Mouse (Mus musculus) C2C12 (cell line): ENCODE data around the gene Foxn3. TPM values are rescaled to one million over a fixed set of nuclear protein-coding genes. Genes with fewer than 3 reads are reported as not detected.

Source experiments
- H3K27me3 ChIP-seq: one replicate; pipeline ENCODE4 v1.6.1; 2011; ENCODE audit not compliant: control insufficient read depth, insufficient read depth, insufficient read length
- H3K36me3 ChIP-seq: one replicate; pipeline ENCODE4 v1.6.1; 2011; ENCODE audit not compliant: control insufficient read depth, insufficient read depth
- H3K4me3 ChIP-seq: one replicate; pipeline ENCODE4 v1.5.1; 2011; ENCODE audit warnings: mild to moderate bottlenecking, control low read depth; ENCODE audit not compliant: poor library complexity, insufficient read depth, severe bottlenecking
- H3K79me2 ChIP-seq: one replicate; pipeline ENCODE4 v1.6.1; 2011; ENCODE audit not compliant: control insufficient read depth, insufficient read depth
- H3K79me3 ChIP-seq: one replicate; pipeline ENCODE4 v1.6.1; 2011; ENCODE audit warnings: low read depth, control low read depth
- H3ac ChIP-seq: one replicate; pipeline ENCODE3; 2011; ENCODE audit warnings: low read depth; ENCODE audit not compliant: control insufficient read depth, insufficient read length
- CEBPB ChIP-seq: IDR thresholded peaks from one replicate; pipeline ENCODE4 v1.6.1; 2011; ENCODE audit warnings: low read depth, mild to moderate bottlenecking, control low read depth, moderate library complexity
- CTCF ChIP-seq: IDR thresholded peaks from one replicate; pipeline ENCODE4 v1.5.1; 2011; ENCODE audit not compliant: control insufficient read depth, insufficient read depth, insufficient read length
- FOSL1 ChIP-seq: IDR thresholded peaks from one replicate; pipeline ENCODE4 v1.8.0; 2011; ENCODE audit warnings: mild to moderate bottlenecking, low read length; ENCODE audit not compliant: poor library complexity, insufficient read depth, severe bottlenecking
- MAX ChIP-seq: IDR thresholded peaks from one replicate; pipeline ENCODE4 v1.6.1; 2011; ENCODE audit warnings: mild to moderate bottlenecking, control low read depth
- MYOD1 ChIP-seq: IDR thresholded peaks from one replicate; pipeline ENCODE4 v1.6.1; 2011; ENCODE audit warnings: low read depth; ENCODE audit not compliant: control insufficient read depth, insufficient read length
- MYOG ChIP-seq: IDR thresholded peaks from one replicate; pipeline ENCODE4 v1.6.1; 2011; ENCODE audit not compliant: control insufficient read depth, insufficient read length; ENCODE audit errors: extremely low read depth
- USF1 ChIP-seq: IDR thresholded peaks from one replicate; pipeline ENCODE4 v1.6.1; 2011; ENCODE audit warnings: low read depth, mild to moderate bottlenecking, control low read depth, moderate library complexity
- polyA plus RNA-seq: library from polyadenylated mRNA; unstranded; fragments of >200 nt; fragmentation: generic; extraction: Trizol; gene quantifications from one replicate; pipeline ENCODE4 v1.2.1, GENCODE M21; 2012; ENCODE audit warnings: missing spikeins

The Foxn3 gene
- polyA plus RNA-seq, 1 experiment = 4.2 TPM

DNA sequence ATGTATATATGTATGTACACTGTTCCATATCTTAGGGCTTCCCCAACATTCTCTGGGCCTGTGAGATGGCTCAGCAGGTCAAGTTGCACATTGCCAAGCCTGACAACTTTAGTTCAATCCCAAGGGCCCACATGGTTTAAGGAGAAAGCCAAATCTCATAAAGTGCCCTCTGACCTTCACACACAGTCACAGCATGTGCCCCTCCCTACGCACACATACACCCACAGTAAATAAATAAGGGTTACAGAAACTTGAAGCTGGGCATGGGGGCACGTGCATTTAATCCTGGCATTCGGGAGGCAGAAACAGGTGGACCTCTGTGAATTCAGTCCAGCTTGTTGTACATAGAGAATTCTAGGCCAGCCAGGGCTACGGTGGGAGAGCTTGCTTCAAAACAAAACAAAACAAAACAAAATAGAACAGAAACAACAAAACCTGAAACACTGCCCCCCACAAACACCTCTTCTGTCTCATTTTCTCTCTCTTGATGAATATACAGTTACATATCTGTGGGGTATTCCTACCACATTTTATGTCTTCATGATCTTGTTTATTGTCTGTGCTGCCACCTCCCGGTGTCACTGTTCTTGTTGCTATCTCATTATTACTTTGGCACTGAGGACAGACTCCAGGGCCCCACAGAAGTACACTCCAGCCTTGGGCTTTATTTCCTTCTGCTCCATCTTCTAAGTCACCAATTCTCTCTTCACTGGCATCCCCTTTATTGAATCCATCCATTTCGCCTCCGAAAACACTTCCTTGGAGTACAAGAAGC is 19.8 kb downstream of the Foxn3 start:
- Histone ChIP-seq H3K79me3 (no peaks in the 10 kb centered on the region), H3K4me3 (no peak overlapping the region), H3K36me3 (no peaks in the 10 kb centered on the region), H3ac (no peak overlapping the region), H3K79me2 (no peaks in the 10 kb centered on the region), H3K27me3 (no peaks in the 10 kb centered on the region)
- TF ChIP-seq FOSL1 (no peak), MAX (no peak), MYOD1 (no peak), MYOG (no peak), CEBPB (no peak), CTCF (no peak), USF1 (no peak)

DNA sequence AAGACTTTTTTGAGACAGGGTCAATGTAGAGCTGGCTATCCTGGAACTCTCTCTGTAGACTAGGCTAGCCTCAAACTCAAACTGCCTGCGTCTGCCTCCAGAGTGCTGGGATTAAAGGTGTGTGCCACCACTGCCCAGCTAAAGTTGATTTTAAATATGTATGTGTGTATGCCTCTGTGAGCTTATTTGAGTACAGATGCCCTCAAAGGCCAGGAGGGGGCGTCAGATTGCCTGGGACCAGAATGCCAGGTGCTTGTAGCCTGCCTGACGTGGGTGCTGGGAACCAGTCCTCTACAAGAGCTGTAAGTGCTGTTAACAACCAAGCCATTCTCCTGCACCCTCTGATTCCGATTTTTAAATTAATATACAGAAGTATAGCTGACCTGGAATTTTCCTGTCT is 23.2 kb downstream of the Foxn3 start:
- Histone ChIP-seq H3K79me3 (no peaks in the 10 kb centered on the region), H3ac (no peak overlapping the region), H3K36me3 (no peaks in the 10 kb centered on the region), H3K79me2 (no peaks in the 10 kb centered on the region), H3K4me3 (no peak overlapping the region), H3K27me3 (no peaks in the 10 kb centered on the region)
- no peak for TF ChIP-seq MYOD1
- TF ChIP-seq FOSL1 = no peak
- TF ChIP-seq MAX = no peak
- TF ChIP-seq MYOG = no peak
- no peak for TF ChIP-seq CEBPB
- TF ChIP-seq CTCF = no peak
- no peak for TF ChIP-seq USF1

DNA sequence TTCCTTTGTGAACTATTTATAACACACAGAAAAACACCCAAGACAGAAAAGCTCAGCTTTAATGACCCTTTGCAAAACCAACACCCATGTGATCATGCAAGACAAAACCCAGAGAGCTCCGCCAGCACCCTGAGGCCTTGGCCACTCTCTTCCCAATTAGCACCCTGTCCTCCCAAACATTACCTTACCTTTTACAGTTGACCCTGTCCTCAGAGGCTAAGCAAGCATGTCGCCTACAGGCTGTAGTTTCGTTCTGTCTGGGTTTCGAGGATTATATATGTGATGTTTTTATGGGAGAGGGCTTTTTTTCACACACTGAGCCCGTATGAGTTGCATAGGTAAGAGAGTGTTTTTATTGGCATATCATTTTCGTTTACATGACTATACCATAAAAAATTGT is 26.1 kb downstream of the Foxn3 start:
- H3K4me3 ChIP-seq = no peak overlapping the region
- no peak overlapping the region for H3ac ChIP-seq
- H3K79me3 ChIP-seq = no peaks in the 10 kb centered on the region
- TF ChIP-seq CTCF = no peak
- no peak for TF ChIP-seq MYOD1
- no peak for TF ChIP-seq MYOG
- no peak for TF ChIP-seq USF1
- TF ChIP-seq FOSL1 = no peak
- no peak for TF ChIP-seq CEBPB
- H3K79me2 ChIP-seq = no peaks in the 10 kb centered on the region
- H3K36me3 ChIP-seq = no peaks in the 10 kb centered on the region
- H3K27me3 ChIP-seq = no peaks in the 10 kb centered on the region

DNA sequence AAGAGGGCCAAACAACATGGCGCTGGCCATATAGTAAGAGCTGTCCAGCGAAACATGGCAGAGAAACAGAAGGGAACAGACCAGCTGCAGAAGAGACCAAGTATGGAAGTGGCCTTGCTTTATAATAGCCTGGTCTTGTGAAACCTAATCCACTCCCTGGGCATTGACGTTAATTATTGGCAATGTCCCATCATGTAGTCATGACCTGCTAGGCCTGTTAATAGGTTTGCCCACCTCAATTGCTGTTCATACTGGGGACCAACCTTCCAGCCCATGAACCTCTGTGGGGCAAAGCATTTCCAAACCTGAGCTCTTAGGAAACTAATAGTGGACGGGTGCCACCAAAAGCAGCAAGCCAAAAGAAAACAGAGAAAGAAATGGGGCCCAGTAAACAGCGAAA is 27.0 kb downstream of the Foxn3 start:
- H3K79me2 ChIP-seq = no peaks in the 10 kb centered on the region
- H3K79me3 ChIP-seq = no peaks in the 10 kb centered on the region
- H3ac ChIP-seq = no peak overlapping the region
- no peaks in the 10 kb centered on the region for H3K36me3 ChIP-seq
- no peak overlapping the region for H3K4me3 ChIP-seq
- TF ChIP-seq USF1 (no peak), CEBPB (no peak), MAX (no peak), MYOD1 (no peak), MYOG (no peak), FOSL1 (no peak), CTCF (no peak)
- H3K27me3 ChIP-seq = no peaks in the 10 kb centered on the region

DNA sequence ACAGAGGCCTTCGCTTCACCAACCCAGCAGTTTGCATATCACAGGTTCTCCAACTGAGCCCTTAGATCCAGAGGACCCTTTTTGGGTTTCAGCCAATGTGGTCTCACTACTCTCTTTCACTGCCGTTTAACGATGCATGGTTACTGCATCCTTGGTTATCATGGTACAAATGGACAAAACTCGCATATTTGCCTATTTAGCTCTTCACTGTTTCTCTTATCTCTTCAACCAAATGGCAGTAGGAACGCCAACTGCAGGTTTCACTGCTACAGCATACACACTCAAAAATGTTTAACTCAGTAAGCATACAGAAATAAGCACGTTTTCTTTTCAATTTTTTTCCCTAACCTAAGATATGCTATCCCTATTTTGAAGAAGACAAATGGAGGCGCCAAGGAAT is 31.0 kb downstream of the Foxn3 start:
- no peaks in the 10 kb centered on the region for H3K27me3 ChIP-seq

DNA sequence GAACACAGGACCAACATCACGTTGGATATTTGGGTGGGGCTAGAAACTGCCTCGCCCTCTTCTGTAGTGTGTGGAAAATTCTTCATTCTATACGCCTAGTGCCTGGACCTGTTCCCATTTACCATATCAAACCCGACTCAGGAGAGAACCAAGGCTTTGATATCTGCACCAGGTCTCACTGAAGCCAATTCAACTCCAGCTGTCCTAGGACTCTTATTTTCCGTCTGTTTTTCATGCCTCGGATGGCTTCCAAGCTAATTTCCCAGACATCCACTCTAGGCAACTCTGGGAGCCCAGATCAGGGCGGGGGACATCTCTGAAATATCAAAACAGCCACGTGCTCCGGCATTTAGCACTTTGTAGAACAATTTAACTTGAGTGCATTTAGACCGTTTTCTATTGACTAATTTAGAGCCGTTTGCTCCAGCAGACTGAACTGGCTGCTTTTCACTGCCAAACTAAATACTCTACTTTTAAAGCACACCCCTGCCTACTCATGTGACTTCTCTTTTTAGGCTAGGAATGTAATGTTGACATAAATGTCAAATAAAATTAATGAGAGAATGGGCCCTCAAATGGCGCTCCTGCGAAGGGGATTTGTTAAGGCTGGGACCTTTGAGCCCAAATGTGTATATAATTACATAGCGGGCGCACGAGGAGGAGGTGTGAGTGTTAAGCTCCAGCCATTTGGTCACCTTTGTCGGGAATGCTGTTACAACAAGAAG is 33.5 kb downstream of the Foxn3 start:
- Histone ChIP-seq H3ac (no peak overlapping the region), H3K36me3 (no peaks in the 10 kb centered on the region), H3K79me2 (no peaks in the 10 kb centered on the region), H3K4me3 (no peak overlapping the region), H3K27me3 (no peaks in the 10 kb centered on the region), H3K79me3 (no peaks in the 10 kb centered on the region)
- TF ChIP-seq USF1 = no peak
- no peak for TF ChIP-seq FOSL1

More for the DNA sequence above, 31.0 kb downstream of the Foxn3 start:
- no peaks in the 10 kb centered on the region for H3K36me3 ChIP-seq
- no peak overlapping the region for H3K4me3 ChIP-seq
- H3K79me2 ChIP-seq = no peaks in the 10 kb centered on the region
- H3K79me3 ChIP-seq = no peaks in the 10 kb centered on the region
- H3ac ChIP-seq = no peak overlapping the region
- TF ChIP-seq CTCF = no peak
- TF ChIP-seq FOSL1 = no peak
- no peak for TF ChIP-seq MYOG
- no peak for TF ChIP-seq USF1
- no peak for TF ChIP-seq MYOD1
